Mouse (Mus musculus) CH12.LX (cell line): Measurements from ENCODE around the gene 4930523C07Rik. TPM values are rescaled to one million over a fixed set of nuclear protein-coding genes. Genes with fewer than 3 reads are reported as not detected.
A peak's percentile ranks its signal among the peaks of the same experiment; 100 is the strongest.

Experiments
- DNase-seq: peaks from one replicate; pipeline ENCODE4 v3.0.0-alpha.2; 2013; ENCODE audit errors: extremely low read depth
- H3K27ac ChIP-seq: 2 replicates; pipeline ENCODE4 v1.5.1; 2012; ENCODE audit warnings: low read depth, mild to moderate bottlenecking, control low read depth, moderate library complexity; ENCODE audit not compliant: insufficient read depth
- H3K27me3 ChIP-seq: replicated peaks from 2 replicates; pipeline ENCODE3; 2012; ENCODE audit warnings: inconsistent platforms
- H3K36me3 ChIP-seq, 2 experiments: replicated peaks in 1 of 2; 2 replicates each; pipeline versions ENCODE3 to v1.6.1; 2012; ENCODE audit warnings: inconsistent platforms in 1 of 2, low read length in 1 of 2, mild to moderate bottlenecking in 1 of 2, mixed read lengths in 1 of 2, moderate library complexity in 1 of 2; ENCODE audit not compliant: control insufficient read depth in 1 of 2, insufficient read depth in 1 of 2
- H3K4me1 ChIP-seq, 2 experiments: 2 replicates each; pipeline ENCODE4 v1.6.1; 2012; ENCODE audit warnings: inconsistent platforms in 1 of 2, moderate library complexity in 1 of 2; ENCODE audit not compliant: insufficient read depth in 2 of 2, control insufficient read depth in 1 of 2
- H3K4me2 ChIP-seq: 2 replicates; pipeline ENCODE4 v1.6.1; 2012; ENCODE audit warnings: low read depth, mild to moderate bottlenecking, control low read depth; ENCODE audit not compliant: poor library complexity, insufficient read depth, severe bottlenecking
- H3K4me3 ChIP-seq, 3 experiments: fragments of 150-350 bp in 1 of 3; sonication (generic) in 1 of 3; replicated peaks in 1 of 3; 2 replicates each; pipeline versions ENCODE3 to v1.5.1; 2011 to 2012; ENCODE audit warnings: low read depth in 2 of 3, low read length in 2 of 3, mild to moderate bottlenecking in 2 of 3, moderate library complexity in 2 of 3, control low read depth in 1 of 3, improper control_type of control experiment in 1 of 3, inconsistent platforms in 1 of 3, mixed read lengths in 1 of 3; ENCODE audit not compliant: poor library complexity in 1 of 3
- H3K79me2 ChIP-seq: replicated peaks from 2 replicates; pipeline ENCODE4 v1.6.1; 2012; ENCODE audit warnings: mild to moderate bottlenecking, moderate library complexity; ENCODE audit not compliant: control insufficient read depth, poor library complexity, insufficient read depth, severe bottlenecking; ENCODE audit errors: extremely low read depth
- H3K9ac ChIP-seq: 2 replicates; pipeline ENCODE4 v1.6.1; 2012; ENCODE audit warnings: low read depth, mild to moderate bottlenecking, control low read depth, moderate library complexity; ENCODE audit not compliant: insufficient read depth
- H3K9me3 ChIP-seq: replicated peaks from 2 replicates; pipeline ENCODE3; 2012; ENCODE audit warnings: low read length, inconsistent platforms, mixed read lengths
- BHLHE40 ChIP-seq: IDR thresholded peaks from 2 replicates; pipeline ENCODE4 v1.6.1; 2011; ENCODE audit warnings: mild to moderate bottlenecking, low read depth, low read length, improper control_type of control experiment
- CHD1 ChIP-seq: IDR thresholded peaks from 2 replicates; pipeline ENCODE4 v1.6.1; 2012; ENCODE audit warnings: low read depth, low read length, improper control_type of control experiment, inconsistent platforms
- CHD2 ChIP-seq: IDR thresholded peaks from 2 replicates; pipeline ENCODE4 v1.6.1; 2011; ENCODE audit warnings: low read length, improper control_type of control experiment
- CTCF ChIP-seq, 2 experiments: IDR thresholded peaks in 1 of 2; conservative IDR thresholded peaks in 1 of 2; 2 replicates each; pipeline ENCODE4 v1.5.1; 2011 to 2012; ENCODE audit warnings: low read depth in 2 of 2, low read length in 2 of 2, improper control_type of control experiment in 1 of 2, inconsistent platforms in 1 of 2, mild to moderate bottlenecking in 1 of 2, moderate library complexity in 1 of 2
- E2F4 ChIP-seq: IDR thresholded peaks from 2 replicates; pipeline ENCODE4 v1.6.1; 2011; ENCODE audit warnings: low read depth, low read length, improper control_type of control experiment; ENCODE audit not compliant: insufficient replicate concordance
- ELF1 ChIP-seq: IDR thresholded peaks from 2 replicates; pipeline ENCODE4 v1.6.1; 2014; ENCODE audit warnings: low read depth, mild to moderate bottlenecking, inconsistent platforms, low read length, improper control_type of control experiment
- ETS1 ChIP-seq: conservative IDR thresholded peaks from 2 replicates; pipeline ENCODE4 v1.6.1; 2012; ENCODE audit warnings: low read depth, mild to moderate bottlenecking, inconsistent platforms, low read length, improper control_type of control experiment, moderate library complexity
- HCFC1 ChIP-seq: IDR thresholded peaks from 2 replicates; pipeline ENCODE4 v1.6.1; 2012; ENCODE audit warnings: low read depth, mild to moderate bottlenecking, inconsistent platforms, low read length, improper control_type of control experiment
- IRF4 ChIP-seq: IDR thresholded peaks from 2 replicates; pipeline ENCODE4 v1.6.1; 2014; ENCODE audit warnings: low read depth, mild to moderate bottlenecking, inconsistent platforms, low read length, improper control_type of control experiment
- JUN ChIP-seq: IDR thresholded peaks from 2 replicates; pipeline ENCODE4 v1.6.1; 2011; ENCODE audit warnings: low read depth, mild to moderate bottlenecking, low read length, improper control_type of control experiment, moderate library complexity; ENCODE audit not compliant: insufficient read depth
- JUND ChIP-seq: conservative IDR thresholded peaks from 2 replicates; pipeline ENCODE4 v1.6.1; 2011; ENCODE audit warnings: low read depth, low read length, improper control_type of control experiment
- KAT2A ChIP-seq: IDR thresholded peaks from 2 replicates; pipeline ENCODE4 v1.6.1; 2012; ENCODE audit warnings: low read length, improper control_type of control experiment, inconsistent platforms; ENCODE audit not compliant: insufficient replicate concordance
- MAZ ChIP-seq: IDR thresholded peaks from 2 replicates; pipeline ENCODE4 v1.6.1; 2012; ENCODE audit warnings: low read depth, mild to moderate bottlenecking, inconsistent platforms, low read length, improper control_type of control experiment, moderate library complexity
- MEF2A ChIP-seq: IDR thresholded peaks from 2 replicates; pipeline ENCODE4 v1.6.1; 2014; ENCODE audit warnings: low read depth, mild to moderate bottlenecking, inconsistent platforms, low read length, improper control_type of control experiment, borderline replicate concordance
- MXI1 ChIP-seq: IDR thresholded peaks from 2 replicates; pipeline ENCODE4 v1.6.1; 2011; ENCODE audit warnings: mild to moderate bottlenecking, low read depth, low read length, improper control_type of control experiment
- MYC ChIP-seq: IDR thresholded peaks from 2 replicates; pipeline ENCODE4 v1.6.1; 2011; ENCODE audit warnings: low read depth, mild to moderate bottlenecking, improper control_type of control experiment, low read length
- NELFE ChIP-seq: IDR thresholded peaks from 2 replicates; pipeline ENCODE4 v1.6.1; 2011; ENCODE audit warnings: low read depth, low read length, improper control_type of control experiment
- NRF1 ChIP-seq: IDR thresholded peaks from 2 replicates; pipeline ENCODE4 v1.6.1; 2014; ENCODE audit warnings: low read depth, mild to moderate bottlenecking, inconsistent platforms, low read length, improper control_type of control experiment, moderate library complexity
- PAX5 ChIP-seq: IDR thresholded peaks from 2 replicates; pipeline ENCODE4 v1.6.1; 2012; ENCODE audit warnings: low read length, inconsistent platforms, mixed read lengths
- POLR2A ChIP-seq: IDR thresholded peaks from 2 replicates; pipeline ENCODE4 v1.6.1; 2011; ENCODE audit warnings: low read depth, mild to moderate bottlenecking, improper control_type of control experiment, low read length
- RAD21 ChIP-seq: IDR thresholded peaks from 2 replicates; pipeline ENCODE4 v1.6.1; 2011; ENCODE audit warnings: low read depth, mild to moderate bottlenecking, low read length, improper control_type of control experiment, moderate library complexity
- RCOR1 ChIP-seq: conservative IDR thresholded peaks from 2 replicates; pipeline ENCODE4 v1.6.1; 2012; ENCODE audit warnings: low read depth, mild to moderate bottlenecking, inconsistent platforms, low read length, improper control_type of control experiment
- SIN3A ChIP-seq: IDR thresholded peaks from 2 replicates; pipeline ENCODE4 v1.6.1; 2012; ENCODE audit warnings: low read length, improper control_type of control experiment, inconsistent platforms
- SMC3 ChIP-seq: IDR thresholded peaks from 2 replicates; pipeline ENCODE4 v1.6.1; 2011; ENCODE audit warnings: low read depth, low read length, improper control_type of control experiment
- TCF12 ChIP-seq: IDR thresholded peaks from 2 replicates; pipeline ENCODE4 v1.6.1; 2014; ENCODE audit warnings: low read depth, mild to moderate bottlenecking, inconsistent platforms, low read length, improper control_type of control experiment
- USF1 ChIP-seq: IDR thresholded peaks from 2 replicates; pipeline ENCODE4 v1.6.1; 2014; ENCODE audit warnings: low read depth, mild to moderate bottlenecking, inconsistent platforms, low read length, improper control_type of control experiment
- ZC3H11A ChIP-seq: IDR thresholded peaks from 2 replicates; pipeline ENCODE4 v1.6.1; 2012; ENCODE audit warnings: low read depth, mild to moderate bottlenecking, inconsistent platforms, low read length, improper control_type of control experiment
- ZKSCAN1 ChIP-seq: IDR thresholded peaks from 2 replicates; pipeline ENCODE4 v1.6.1; 2012; ENCODE audit warnings: low read depth, inconsistent platforms, low read length, improper control_type of control experiment, borderline replicate concordance
- ZNF384 ChIP-seq: IDR thresholded peaks from 2 replicates; pipeline ENCODE4 v1.6.1; 2012; ENCODE audit warnings: low read depth, low read length, improper control_type of control experiment, inconsistent platforms
- dilution Hi-C: fragments of 300-500 bp; cut with MboI; formaldehyde crosslinking; loops from 2 replicates; pipeline ENCODE4 v1.14.3; 2020; ENCODE audit warnings: low sequenced_read_pairs; ENCODE audit not compliant: extremely low pct_unique_long_range_greater_than_20kb, extremely low pct_ligation_motif_present
- in situ Hi-C: fragments of 300-500 bp; cut with MboI; formaldehyde crosslinking; loops from 3 replicates; pipeline ENCODE4 v1.14.3; 2019; ENCODE audit warnings: low sequenced_read_pairs, low pct_ligation_motif_present, low pct_unique_long_range_greater_than_20kb, mixed read lengths
- polyA plus RNA-seq: library from polyadenylated mRNA; unstranded; fragments of >175 nt; gene quantifications from 2 replicates; pipeline ENCODE4 v1.2.1, GENCODE M21; 2012; ENCODE audit warnings: low read depth; ENCODE audit not compliant: insufficient read length
- total RNA-seq, 2 experiments: library from RNA; depleted of rRNA; stranded (reverse); fragments of 300-350 nt in 1 of 2; fragments of >200 nt in 1 of 2; gene quantifications; 2 replicates each; pipeline ENCODE4 v1.2.3; 2012 to 2014

Gene 4930523C07Rik
- total and polyA plus RNA-seq, 3 experiments = 13.1 to 28.2 (median 18.0) TPM

- TF ChIP-seq MAZ (no peak), PAX5 (no peak), ETS1 (no peak), MYC (no peak), TCF12 (peak; percentile 37; the same call in 1 of the 2 replicates), CHD2 (no peak), JUN (no peak), NELFE (no peak), ZC3H11A (no peak), ZKSCAN1 (no peak), ZNF384 (no peak), MEF2A (no peak), SIN3A (no peak), IRF4 (0 out of 2 replicates have a peak, but pooled peaks have one; percentile 37), HCFC1 (no peak), MXI1 (no peak; the same call in 1 of the 2 replicates), CTCF (conservative IDR thresholded peaks at IDR 0.05 in 1 of 2, IDR thresholded peaks at IDR 0.05 in 1 of 2; ENCODE audit: low read depth in 2 of 2, low read length in 2 of 2) (no peak), USF1 (no peak)
These were observed 19.7 kb upstream of the 4930523C07Rik start (continued) for GRCm38 (mm10) chr1:160024339-160024980.

GRCm38 (mm10) chr1:160025146-160025894 is 18.9 kb upstream of the 4930523C07Rik start:
- peak; percentile 10; the same call in 1 of the 2 replicates for TF ChIP-seq SMC3
- TF ChIP-seq USF1 = peak; percentile 19; the same call in 1 of the 2 replicates
- no peak for TF ChIP-seq ELF1
- no peak for TF ChIP-seq E2F4
- peak; percentile 53 for TF ChIP-seq MYC
- peak; percentile 98 for TF ChIP-seq BHLHE40
- TF ChIP-seq NRF1 = peak; percentile 37; the same call in 1 of the 2 replicates
- peak; percentile 49; the same call in 1 of the 2 replicates for TF ChIP-seq NELFE
- peak; percentile 80 for TF ChIP-seq MXI1
- TF ChIP-seq JUND = no peak
- TF ChIP-seq RCOR1 = peak; percentile 57; the same call in 1 of the 2 replicates
- peak; percentile 36; the same call in 1 of the 2 replicates for TF ChIP-seq TCF12
- 0 out of 2 replicates have a peak, but pooled peaks have one; percentile 38 for TF ChIP-seq KAT2A
- TF ChIP-seq ZC3H11A = no peak
- TF ChIP-seq SIN3A = peak; percentile 75
- TF ChIP-seq CTCF (conservative IDR thresholded peaks at IDR 0.05 in 1 of 2, IDR thresholded peaks at IDR 0.05 in 1 of 2; ENCODE audit: low read depth in 2 of 2, low read length in 2 of 2) = 0 out of 4 replicates have a peak, but pooled peaks of 1 of the 2 experiments have one; percentile 9
- peak; percentile 35; the same call in 1 of the 2 replicates for TF ChIP-seq ETS1
- TF ChIP-seq POLR2A = peak; percentile 72
- peak; percentile 39; the same call in 1 of the 2 replicates for TF ChIP-seq CHD1
- TF ChIP-seq RAD21 = no peak; the same call in 1 of the 2 replicates
- Histone ChIP-seq H3K27ac (no peak overlapping the region), H3K79me2 (no peaks in the 10 kb centered on the region), H3K9me3 (peaks cover 3% of the 10 kb centered on the region), H3K4me1 (peaks cover 4 to 21% of the 10 kb centered on the region in 2 experiments; a peak in 3 of 4 replicates), H3K9ac (peak overlapping the region; percentile 61), H3K4me2 (peak overlapping the region; percentile 76), H3K27me3 (no peaks in the 10 kb centered on the region), H3K4me3 (peak overlapping the region in 2 of 3 experiments; percentile 24 to 39), H3K36me3 (no peaks in the 10 kb centered on the region)
- dilution Hi-C loops (no loop called here), in situ Hi-C loops (no loop called here)
- DNase-seq = peak; percentile 25
